Mouse (Mus musculus) 3134 (cell line): ENCODE data around the gene Ltf.

Experiments
- DNase-seq: peaks from one replicate; pipeline ENCODE4 v3.0.0-alpha.2; 2011; ENCODE audit warnings: low spot score; ENCODE audit not compliant: insufficient read length; ENCODE audit errors: extremely low read depth

Ltf gene

DNA sequence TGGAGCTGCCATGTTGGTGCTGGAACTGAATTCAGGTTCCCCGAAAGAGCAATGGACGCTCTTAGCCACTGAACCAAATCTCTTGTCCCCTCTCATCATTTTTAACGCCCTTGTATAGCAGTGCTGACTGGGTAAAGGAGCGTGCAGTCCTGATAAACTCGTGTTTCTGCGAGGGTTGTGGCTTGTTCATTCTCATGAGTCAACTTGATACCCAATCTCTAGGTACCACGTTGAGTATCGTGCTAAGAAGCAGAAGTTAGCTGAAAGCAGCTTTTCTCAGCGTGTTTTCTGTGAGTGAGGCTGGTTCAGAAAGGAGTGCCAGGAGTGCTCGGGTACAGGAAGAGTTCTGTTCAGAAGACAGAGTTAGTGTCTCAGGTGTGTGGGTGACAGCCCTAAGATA is 7.7 kb downstream of the Ltf start:
- DNase-seq, result no peak

DNA sequence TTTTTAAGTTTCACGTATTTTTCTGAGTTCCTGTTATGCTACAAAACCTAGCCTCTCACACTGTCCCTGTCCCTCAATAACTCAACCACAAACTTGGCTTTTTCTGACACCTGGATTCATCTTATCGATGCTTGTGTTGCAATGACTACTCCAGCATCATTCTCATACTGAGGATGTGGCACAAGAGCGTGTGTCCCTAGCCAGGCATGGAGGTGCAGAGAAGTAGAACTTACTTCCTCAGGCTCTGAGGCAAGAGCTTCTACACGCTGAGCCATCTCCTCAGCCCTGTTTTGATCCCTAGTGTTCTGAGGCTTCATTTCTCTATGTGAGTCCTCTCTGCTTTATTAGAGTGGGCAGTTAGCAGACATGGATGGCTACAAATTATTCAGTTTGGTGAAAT is 14.6 kb downstream of the Ltf start:
- DNase-seq, result no peak

DNA sequence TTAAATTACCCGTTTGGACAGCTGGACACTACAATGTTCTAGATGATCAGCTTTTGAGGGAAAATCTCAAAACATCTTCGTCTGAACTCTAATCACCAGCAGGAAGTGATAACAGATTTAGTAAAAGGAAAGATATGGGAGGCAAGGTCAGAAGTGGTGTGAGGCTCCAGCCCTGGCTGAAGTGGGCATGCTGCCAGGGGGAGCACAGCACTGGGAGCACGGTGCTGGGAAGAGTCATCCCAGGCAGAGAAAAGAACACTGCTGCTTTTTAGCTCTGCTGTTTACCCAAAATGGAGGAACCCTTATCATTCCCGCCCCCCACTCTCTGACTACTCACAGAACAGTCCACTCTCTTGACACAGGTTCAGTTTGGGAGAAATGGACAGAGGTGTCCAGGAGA is 20.9 kb downstream of the Ltf start:
- no peak for DNase-seq

DNA sequence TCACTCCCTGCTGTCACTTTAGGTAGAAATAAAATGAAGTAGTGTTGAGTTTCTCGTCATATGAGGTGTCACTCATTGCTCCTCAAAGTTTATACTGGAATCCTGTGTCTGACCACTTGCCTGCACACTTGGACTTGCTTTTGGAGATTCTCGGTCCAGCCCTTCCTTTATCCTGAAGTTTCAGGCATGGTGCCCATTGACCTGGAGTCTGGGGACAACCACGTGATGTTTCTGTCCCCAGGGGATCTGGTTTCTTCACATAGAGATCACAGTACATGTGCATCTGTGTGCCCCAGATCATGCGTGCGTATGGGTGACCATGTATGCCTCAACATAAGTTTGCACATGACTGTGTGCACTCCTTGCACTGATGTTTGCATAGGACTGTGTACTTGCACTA is 23.2 kb downstream of the Ltf start:
- DNase-seq, result no peak

DNA sequence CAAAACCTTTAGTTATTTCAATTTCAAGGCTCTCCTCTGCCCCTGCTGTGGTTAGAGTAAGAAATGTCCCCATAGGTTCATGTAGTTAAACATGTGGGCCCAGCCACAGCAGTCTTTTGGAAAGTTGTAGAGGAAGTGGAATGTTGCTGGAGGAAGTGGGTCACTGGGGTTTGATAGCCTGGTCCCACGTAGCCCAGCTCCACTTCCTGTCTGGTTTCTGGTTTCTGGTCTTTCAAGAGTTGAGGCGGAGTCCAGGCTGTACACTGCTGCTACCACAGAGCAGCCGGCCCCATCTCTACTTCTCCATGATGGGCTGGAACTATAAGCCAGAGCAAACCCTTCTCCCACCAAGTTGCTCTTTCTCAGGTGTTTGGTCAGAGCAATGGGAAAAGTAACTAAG is 27.2 kb downstream of the Ltf start:
- no peak for DNase-seq

DNA sequence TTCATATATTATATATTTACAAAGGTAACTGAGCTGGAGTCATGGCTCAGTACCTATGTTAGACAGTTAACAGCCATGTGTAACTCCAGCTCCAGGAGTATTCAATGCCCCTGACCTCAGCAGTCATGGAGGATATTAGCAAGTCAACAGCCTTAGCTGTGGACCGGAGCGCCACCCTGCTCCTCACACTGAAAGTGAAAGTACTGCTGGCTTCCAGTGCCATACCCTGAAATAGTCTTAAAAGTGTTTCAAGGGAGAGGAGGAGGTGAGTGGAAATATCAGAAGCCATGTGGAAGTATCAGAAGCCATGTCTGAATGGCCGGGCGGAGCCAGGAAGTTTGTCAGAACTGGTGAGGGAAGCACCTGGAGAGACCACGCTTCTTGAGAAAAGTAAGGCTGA is 28.2 kb downstream of the Ltf start:
- DNase-seq, result no peak

DNA sequence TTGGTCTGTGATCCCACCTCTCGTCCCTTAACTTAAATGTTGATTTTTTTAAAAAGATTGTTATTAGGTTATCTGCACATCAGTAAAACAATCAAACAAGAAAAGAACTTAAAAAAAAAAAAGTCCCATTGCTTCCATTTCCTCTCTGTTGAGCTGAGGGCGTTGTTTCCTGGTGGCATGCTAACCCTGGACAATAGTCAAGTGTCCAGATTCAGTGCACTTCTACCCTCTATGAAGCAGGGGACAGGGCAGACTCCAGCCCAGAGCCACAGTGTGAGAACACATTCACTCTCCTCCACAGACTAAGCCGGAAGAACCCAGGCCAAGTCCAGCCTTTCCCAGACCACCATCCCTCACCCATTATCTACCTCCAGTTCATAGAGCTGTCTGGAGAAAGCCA is 29.4 kb downstream of the Ltf start:
- no peak for DNase-seq

DNA sequence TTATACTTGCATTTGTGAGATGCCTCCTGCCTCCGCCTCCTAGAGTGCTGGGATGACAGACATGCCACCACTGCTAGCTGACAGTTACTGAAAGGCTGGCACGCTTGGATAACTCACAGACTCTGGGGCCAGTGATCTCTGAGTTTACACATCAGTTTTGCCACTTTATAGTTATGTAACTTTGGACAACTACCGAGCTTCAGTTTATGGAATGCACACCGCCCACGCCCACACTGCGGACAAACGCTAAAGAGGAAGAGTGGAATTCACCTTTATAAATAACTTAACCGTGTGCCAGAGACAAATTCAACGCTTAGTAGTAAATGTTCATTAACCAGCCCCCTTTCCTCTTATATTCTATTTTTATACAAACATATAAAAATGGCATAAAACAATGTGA is 35.9 kb downstream of the Ltf start:
- DNase-seq, result no peak

DNA sequence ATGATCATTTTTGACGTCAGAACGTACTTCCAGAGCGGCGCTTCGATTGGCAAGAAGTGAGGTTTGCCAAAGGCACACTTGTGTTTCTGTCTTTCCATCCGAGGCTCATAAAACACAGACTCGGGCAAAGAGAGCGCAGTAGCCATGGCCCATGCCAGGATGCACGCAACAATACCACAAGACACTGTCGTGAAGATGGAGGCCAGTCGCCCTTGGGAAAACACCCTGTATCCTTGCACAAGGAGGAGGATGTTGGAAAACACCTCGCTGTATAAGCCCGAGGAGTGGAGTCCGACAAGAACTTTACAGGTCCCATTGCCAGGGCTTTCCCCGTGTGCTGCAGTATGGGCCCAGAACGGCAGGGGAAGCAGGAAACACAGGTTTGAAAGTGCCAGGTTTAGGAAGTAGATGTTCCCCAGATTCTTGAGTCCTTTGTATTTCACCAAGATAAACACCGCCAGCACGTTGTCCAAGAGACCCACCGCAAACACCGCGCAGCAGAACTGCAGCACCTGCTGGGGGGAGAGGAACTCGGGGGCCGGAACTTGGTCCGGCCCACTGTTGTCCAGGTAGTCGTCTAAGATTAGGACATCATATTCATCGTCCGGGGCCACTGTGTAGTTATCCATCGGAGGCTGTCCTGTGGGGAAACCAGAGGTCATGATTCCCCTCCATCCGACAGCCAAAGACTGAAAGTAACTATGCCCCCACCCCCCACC is 36.9 kb downstream of the Ltf start:
- peak; percentile 10 for DNase-seq

DNA sequence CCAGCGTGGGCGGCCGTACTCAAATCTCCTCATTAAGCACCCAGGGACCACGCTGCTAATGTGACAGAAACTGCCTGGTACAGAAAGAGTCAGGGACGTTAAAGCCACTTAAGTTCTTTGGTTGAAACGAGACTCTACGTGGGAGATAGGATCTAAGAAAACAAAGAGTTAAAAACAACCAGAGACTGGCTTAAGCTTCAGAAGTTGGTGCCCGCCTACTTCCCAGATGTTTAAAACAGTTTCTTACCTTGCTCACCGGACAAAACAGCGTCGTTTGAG is 37.4 kb downstream of the Ltf start:
- peak; percentile 10 for DNase-seq

DNA sequence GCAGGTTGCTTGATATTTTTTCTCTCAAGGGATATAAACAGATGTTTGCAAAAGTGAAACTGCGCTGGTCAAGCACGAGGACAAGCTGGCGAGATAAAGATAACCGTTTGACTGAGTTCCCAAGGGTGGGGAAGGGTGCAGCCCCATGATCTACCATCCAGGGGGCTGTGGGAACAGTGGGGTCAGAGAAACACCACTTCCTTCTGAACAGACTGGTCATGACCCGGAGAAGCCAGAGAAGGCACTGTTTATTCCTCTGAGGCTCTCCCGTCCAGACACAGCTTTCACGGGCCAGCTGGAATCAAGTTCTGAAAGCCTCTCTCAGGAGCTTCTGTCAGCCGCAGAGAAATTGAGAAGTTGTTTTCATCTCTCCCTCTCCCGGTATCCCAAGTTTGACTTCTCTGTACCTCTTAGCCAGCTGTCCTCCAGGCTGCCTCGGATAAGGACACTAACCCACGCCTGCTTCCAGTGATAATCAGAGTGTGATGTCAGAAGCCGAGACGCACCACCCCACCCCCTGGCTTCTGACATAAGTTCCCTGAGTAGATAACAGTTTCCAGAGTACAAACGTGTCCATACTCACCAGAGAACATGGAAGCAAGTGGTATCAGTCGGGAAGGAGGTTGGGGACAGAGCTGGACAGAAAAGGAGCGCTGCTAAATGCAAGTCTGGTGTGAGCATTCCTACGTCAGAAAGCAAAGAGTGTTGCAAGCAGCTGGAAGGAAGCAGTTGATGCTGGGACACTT is 37.9 kb downstream of the Ltf start, which contains the start of gene Ccrl2:
Ccrl2 (minus strand) TSS at position 722 of the 746 bp plus-strand sequence.
- DNase-seq, result peak; percentile 30

DNA sequence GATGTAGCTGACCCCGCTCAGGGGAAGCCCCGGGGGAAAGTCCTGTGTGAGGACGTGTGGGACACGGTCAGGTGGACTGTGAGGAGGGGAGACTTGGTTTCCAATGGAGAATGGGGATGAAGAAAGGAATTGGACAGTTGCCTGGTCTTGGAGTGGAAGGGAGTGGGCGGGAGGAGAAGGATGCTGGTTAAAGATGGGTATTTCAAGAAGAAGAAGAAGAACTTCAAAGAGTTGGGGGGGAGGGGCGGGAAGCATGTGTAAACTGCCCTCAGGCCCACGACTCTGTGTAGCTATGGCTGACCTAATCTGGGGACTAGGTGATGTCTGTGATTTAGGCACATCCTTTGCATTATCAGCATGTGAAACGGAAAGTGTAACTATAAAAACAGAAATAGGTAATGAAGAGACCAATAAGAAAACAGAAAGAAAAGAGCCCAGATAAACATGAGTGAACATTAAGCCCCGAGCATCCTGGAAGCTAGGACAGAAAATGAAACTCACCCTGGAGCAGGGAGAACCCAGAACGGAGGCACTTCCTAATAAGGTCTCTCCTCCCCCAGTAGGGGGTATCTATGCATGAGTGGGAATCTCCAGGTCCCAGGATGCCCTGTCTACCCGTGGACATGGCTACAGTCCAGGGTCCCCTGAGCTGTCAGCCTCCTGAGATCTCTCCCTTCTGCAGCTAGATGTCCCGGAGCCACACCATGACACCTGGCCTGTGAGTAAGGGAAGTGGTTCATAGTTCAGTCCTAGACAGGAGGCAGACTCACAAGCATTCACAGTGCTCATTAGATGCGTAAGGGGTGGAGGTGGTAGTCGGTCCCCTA is 38.7 kb downstream of the Ltf start:
- peak; percentile 10 for DNase-seq

DNA sequence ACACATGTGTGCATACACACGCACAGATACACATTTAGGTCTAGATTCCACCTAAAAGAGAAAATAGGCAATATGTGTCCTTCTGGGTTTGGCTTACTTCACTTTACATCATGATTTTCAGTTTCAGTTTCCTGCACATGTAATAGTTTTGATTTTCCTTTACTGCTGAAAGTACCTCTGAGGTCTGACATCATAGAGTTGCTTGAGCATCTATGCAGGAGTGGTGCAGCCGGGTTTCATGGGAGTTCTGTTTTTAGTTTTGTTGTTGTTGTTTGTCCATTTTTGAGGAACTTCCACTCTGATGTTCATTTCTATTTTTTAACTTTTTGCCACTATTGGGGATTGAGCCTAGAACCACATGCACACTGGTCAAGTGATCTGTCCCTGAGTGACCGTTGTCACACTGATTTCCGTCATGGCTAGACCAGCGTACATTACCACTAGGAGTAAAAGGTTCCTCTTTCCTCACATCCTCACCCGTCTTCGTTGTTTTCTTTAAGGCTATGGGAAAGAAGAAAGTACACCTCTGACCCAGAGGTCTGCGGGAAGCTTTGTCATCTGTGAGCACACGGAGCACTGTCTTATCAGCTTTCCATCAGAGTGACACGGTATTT is 40.0 kb downstream of the Ltf start:
- DNase-seq, result no peak

DNA sequence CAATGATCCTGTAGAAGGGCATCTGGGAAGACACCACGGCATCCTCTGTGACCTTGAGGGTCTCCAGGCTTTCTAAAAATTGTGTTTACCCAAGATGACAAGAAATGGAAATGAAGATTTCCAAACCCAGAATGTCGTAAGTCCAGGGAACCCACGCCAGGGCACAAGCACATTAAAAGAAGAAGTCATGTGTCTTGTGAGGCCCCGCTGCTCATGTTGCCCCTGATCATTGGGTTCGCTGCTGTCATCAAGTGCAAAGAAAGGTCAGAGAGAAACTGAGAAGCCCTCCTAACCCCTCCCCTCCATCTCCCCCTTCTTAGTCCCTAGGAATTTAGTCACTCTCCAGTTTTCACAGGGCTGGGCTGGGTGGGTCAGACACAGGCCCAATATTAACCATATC is 43.8 kb downstream of the Ltf start:
- no peak for DNase-seq

DNA sequence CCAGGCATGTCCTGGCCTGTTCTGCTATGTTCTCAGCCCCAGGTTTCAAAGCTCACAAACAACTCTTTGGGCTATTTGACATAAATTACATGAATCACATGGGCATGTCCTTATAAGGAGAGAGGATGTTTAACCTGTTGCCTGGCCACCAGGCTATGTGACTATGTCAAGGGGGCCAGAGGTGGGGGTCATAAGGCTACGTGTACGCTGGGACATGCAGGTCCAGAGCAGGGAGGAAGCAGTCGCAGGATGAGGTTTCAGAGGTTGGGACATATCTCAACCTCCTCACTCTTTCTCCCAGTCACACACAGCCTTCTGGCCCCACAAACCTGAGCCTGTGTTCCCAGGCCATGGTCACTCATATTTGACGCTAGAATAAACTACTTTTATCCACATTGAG is 48.0 kb downstream of the Ltf start:
- DNase-seq, result no peak

DNA sequence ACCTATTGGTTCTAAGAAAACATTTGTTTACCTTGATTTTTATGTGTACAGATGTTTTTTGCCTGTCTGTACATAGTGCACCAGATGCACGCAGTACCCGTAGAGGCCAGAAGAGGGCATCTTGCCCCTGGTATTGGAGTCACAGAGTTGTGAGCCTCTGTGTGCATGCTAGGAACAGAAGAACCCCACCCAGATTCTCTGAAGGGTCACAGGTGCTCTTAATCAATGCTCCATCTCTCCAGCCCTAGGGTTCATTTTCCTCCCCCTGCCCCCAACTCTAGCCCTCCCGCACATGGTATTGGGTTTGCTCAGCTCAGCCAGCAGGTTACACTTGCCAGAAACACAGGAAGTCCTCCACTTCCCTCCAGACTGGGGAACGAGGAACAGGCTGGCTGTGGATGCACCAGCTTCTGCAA is 51.5 kb downstream of the Ltf start:
- DNase-seq, result no peak

DNA sequence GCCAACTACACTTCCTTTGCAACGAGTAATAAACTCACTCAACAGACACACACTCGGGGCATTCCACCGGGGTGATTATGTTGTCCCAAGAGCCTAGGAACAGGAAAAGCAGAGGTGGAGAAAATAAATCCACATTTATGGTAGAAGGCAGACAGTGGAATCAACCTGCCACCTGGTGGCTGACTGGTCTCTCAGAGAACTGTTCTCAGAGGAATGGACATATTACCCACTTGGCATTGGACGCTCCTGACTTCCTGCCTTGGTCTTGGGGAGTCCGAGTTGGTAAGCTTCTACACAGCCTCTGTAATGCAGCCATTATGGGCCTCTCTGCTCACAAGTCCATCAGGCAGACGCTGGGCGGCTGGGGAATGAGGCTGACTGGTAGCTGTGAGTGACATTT is 53.1 kb downstream of the Ltf start:
- DNase-seq, result no peak

DNA sequence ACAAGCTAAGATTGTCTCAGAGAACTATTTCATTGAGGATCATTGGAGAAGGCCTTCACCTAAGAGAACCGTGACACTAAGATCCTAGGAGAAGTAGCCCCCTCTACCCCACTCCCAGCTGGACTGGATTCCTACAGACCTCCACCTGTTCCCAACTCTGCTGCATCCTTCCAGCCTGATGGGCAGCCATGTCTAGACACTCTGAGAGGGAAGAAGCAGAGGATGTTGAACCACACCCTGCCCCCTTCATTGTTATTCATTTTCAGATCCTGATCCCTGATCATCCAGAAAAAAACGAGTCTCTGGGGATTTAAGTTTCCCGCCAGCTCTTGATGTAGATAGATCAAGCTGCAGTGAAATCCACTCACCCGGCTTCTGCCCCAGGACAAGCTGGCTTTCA is 53.9 kb downstream of the Ltf start:
- no peak for DNase-seq

DNA sequence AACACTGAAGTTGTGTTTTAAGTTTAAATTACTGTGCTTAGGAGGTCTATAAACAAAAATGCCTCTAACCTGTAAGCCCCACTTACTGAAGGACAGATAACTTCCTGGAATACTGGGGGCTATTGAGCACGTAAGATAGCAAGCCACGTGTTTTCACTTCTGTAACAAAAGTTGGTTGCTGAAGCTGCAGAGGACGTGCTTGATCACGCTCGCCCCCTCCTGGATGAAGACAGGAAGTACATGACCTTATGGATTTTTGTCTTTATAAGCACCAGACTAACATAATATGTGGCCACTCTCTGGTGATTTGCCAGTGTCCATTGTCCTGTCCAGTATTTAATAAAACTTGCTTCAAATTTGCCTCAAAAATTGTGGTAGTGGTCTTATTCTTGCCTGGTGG is 58.7 kb downstream of the Ltf start:
- DNase-seq, result no peak

DNA sequence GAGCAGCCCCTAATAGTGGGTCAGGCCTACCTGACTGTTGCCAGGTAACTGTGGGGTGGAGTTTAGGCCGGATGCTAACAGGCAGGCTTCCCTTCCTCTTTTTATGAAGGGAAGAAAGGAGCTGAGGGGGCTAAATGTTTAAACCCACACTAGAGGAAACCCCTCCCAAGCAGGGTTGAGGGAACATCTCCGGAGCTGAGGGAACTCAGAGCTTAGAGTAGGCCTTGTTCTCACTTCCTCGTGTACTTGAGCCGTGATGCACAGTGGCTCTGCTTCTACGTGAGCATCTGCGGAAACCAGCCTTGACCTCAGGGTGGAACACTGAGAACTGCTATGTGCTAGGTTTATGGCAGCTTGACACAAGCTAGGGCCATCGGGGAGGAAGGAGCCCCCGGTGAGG is 61.7 kb downstream of the Ltf start:
- no peak for DNase-seq

DNA sequence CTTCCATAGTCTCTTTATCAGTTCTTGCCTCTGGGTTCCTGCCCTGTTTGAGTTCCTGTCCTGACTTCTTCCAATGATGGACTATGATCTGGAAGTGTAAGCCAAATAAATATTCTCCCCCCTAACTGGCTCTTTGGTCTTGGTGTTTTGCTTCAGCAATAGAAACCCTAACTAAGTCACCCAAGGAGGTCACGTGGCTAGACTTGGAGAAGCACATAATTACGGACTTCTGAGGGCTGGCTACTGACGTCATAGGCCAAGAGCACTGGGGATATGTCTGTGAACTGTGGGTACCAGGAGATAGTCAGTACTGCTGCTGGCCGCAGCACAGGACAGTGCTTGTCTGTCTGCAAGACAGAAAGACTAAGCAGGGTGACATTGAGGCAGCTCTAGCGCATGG is 62.7 kb downstream of the Ltf start:
- DNase-seq, result no peak
